Mouse (Mus musculus) megakaryocyte, embryonic 14.5 days (primary cell): ENCODE measurements around the gene Zfp593.

ENCODE experiments used
- FLI1 ChIP-seq: IDR thresholded peaks from 2 replicates; pipeline ENCODE4 v1.6.1; 2012; ENCODE audit warnings: low read length, inconsistent platforms, mixed read lengths
- GATA1 ChIP-seq: IDR thresholded peaks from 3 replicates; pipeline ENCODE4 v1.6.1; 2012; ENCODE audit warnings: mixed read lengths, low read length, inconsistent platforms, borderline replicate concordance

- TF ChIP-seq GATA1 (no peak), FLI1 (no peak)
Observed at GRCm38 (mm10) chr4:134250930-134251240, 5.5 kb upstream of the Zfp593 start.
